Mouse (Mus musculus) right cerebral cortex, adult 18-20 months (tissue): ENCODE data around the gene Dido1.
A peak's percentile ranks its signal among the peaks of the same experiment; 100 is the strongest.

Experiments
- DNase-seq: peaks from one replicate; pipeline ENCODE4 v3.0.0; 2022; ENCODE audit warnings: mixed read lengths

Dido1 gene

DNA sequence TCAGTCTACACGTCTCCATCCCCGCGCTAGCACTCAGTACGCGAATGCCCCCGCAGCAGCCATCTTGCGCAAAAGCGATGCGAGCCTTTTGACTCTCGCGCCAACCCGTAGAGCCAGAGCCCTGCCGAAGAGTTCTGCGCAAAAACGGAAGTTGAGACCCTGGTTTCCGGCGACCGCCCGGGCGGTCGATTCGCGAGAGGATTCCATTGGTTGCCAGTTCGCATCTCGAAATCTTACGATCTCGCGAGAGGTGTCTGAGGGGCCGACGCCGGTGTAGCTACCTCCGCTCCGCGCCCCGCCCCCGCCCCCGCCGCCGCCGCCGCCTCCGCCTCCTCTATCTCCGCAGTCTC lies at the start of gene Dido1, which contains the start of gene Gid8:
Dido1 (minus strand) TSS at position 77 of the 350 bp plus-strand sequence.
Gid8 (plus strand) TSS at position 195 of the 350 bp plus-strand sequence.
- peak; percentile 97 for DNase-seq

DNA sequence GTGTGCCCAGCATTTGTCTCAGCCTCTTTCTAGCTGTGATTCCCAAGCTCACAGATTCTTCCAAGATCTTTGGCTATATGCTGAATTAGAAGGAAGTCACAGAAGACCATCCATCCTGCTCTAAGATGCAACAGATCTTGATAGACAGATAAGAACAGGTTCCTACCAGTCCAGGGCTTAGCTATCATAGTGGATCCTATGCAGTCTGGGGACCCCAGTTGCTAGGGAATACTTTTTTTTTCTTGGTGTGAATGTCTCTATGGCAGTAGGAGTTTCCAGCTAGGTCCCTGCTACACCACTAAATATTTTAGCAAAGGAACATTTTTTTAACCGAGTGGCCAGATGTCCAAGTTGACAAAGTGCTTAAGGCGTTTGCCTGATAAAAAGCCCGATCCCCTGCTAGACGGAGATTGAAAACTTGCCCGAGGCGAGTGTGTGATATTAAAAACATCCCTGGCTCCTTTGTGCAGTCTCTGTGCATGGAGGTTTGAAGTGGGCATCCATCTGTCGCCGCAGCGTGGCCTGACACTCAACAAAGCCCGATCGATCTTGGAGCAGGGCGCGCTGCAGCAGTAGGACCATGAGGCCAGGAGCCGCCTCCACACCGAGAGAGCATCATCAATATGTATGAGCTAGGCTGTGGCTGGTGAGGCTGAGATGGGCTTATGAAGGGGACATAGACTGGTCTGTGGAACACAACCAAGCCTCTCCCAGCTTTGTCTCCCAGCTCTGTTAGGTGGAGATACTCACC lies 48.9 kb upstream of the Dido1 start:
- DNase-seq, result no peak

GRCm38 (mm10) chr2:180756786-180757185 lies 47.0 kb upstream of the Dido1 start:
- DNase-seq, result no peak

GRCm38 (mm10) chr2:180755896-180756295 lies 46.1 kb upstream of the Dido1 start:
- no peak for DNase-seq

- no peak for DNase-seq
Observed at GRCm38 (mm10) chr2:180754976-180755688, 45.3 kb upstream of the Dido1 start.

DNA sequence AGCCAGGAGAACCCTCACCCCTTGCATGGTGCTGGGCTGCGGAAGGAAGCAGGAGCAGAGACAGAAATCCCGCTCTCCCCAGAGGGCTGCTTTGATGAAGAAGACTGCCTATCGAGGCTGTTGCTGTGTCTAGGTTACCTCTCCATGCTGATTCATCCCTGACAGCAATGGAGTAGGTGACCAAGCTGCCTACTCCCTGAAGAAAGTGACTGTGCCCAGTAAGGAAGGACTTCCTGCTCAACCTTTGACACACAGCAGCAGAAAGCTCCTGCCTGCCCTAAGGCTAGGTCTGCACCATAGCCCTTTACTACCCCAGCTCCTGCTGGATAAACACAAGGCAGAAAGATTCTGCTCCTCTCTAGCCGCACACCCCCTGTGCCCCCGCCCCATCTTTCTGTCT lies 39.1 kb upstream of the Dido1 start:
- no peak for DNase-seq

DNA sequence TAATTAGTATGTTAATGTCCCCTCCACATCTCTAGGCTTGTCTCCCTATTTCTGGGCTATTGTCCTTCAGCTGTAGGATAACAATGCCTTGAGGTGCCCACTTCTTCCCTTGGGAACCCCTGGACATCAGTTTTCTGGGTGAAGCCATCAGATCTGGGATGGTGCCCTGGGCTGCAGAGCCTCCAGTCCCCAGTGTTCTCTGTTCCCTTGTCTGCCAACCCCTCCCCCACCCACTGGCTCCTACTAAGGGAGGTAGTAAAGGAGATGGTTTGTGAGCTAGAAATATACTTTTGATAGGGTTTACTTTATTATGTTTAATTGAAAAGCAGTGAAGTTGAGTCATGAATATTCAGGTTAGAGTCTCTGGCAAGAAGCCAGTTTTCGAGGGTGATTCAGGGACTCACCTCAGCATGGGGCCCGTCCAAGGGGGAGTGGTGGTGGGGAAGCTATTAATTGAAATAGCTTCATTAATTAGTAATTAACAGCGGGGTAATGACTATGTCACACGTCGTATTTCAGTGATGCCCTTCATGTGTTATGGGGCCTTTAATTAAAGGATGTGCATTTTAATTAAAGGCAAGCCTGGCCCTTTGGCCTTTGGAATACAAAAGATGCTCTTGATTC lies 36.9 kb upstream of the Dido1 start:
- no peak for DNase-seq

GRCm38 (mm10) chr2:180745248-180745927 lies 35.6 kb upstream of the Dido1 start:
- peak; percentile 84 for DNase-seq

GRCm38 (mm10) chr2:180743321-180743720 lies 33.5 kb upstream of the Dido1 start:
- no peak for DNase-seq

- no peak for DNase-seq
Observed at GRCm38 (mm10) chr2:180742820-180743219, 33.0 kb upstream of the Dido1 start.

GRCm38 (mm10) chr2:180741421-180741820 lies 31.6 kb upstream of the Dido1 start:
- no peak for DNase-seq

- DNase-seq, result no peak
Observed at GRCm38 (mm10) chr2:180740349-180740748, 30.6 kb upstream of the Dido1 start.

DNA sequence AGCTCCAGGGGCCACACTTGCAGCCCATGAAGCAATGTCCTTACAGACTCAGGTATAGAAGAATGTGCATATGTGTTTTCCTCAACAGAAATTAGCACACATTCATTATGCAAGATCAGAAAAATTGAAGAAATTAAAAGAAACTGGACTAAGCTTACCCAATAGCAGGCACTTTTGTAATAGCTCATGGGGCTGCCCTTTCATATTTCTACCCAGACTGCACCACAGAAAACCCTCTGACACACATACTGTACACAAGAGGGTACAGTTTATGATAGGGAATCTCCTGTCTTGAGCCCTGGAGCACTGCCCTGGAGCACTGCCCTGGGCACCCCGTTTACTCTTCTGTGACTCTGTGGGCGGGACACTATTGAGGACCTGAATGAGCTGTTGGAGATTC lies 28.2 kb upstream of the Dido1 start:
- DNase-seq, result no peak

GRCm38 (mm10) chr2:180735232-180735631 lies 25.4 kb upstream of the Dido1 start:
- peak; percentile 20 for DNase-seq

DNA sequence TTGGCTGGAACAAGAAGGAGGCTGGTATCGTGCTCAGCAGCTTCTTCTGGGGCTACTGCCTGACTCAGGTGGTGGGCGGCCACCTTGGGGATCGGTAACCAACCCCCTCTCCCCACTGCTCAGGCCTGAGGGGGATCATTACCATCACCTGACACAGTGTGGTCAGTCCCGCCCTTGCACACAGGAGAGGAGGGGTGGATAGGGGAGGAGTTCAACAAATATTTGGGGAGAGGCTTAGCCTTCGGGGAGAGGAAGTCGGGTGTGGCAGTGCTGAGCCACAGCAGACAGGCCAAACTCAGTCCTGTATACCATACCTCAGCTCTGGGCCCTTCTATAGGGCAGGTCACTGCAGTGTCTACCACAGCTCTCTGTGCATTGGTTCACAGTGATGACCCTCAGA lies 22.2 kb upstream of the Dido1 start:
- DNase-seq, result no peak

DNA sequence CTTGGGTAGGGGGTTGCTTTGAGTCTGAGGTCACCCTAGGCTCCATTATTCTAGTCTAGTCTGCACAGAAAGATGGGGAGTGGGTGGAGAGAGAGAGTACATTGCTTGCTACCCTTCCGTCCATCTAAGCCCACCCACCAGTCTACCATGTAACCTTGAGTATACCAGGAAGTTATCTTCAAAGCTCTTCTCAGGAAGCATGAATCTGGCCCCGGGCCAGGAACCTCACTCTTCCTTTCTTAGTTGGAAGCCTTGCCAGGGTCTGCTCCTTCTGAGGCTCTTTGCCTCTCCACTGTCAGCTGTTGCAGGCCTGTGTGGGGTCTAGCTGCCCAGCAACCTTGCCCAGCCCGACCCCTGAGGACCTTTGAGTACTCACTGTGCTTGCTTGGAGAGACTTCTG lies 21.2 kb upstream of the Dido1 start:
- DNase-seq, result no peak

- DNase-seq, result no peak
Observed at GRCm38 (mm10) chr2:180727613-180728021, 17.8 kb upstream of the Dido1 start.

- DNase-seq, result no peak
Observed at GRCm38 (mm10) chr2:180726658-180727442, 17.1 kb upstream of the Dido1 start.

- no peak for DNase-seq
Observed at GRCm38 (mm10) chr2:180725856-180726629, 16.2 kb upstream of the Dido1 start.

GRCm38 (mm10) chr2:180725414-180725778 lies 15.6 kb upstream of the Dido1 start:
- DNase-seq, result no peak

- DNase-seq, result no peak
Observed at GRCm38 (mm10) chr2:180724585-180725413, 15.0 kb upstream of the Dido1 start, which contains the start of gene Slc17a9. TSS of gene Slc17a9 (plus strand) at chr2:180725263.
